Mouse (Mus musculus) midbrain, embryonic 14.5 days (tissue): ENCODE measurements around the gene Arl15. TPM values are rescaled to one million over a fixed set of nuclear protein-coding genes. Genes with fewer than 3 reads are reported as not detected.

Experiments used
- ATAC-seq: fragments of 200-750 bp; cut with Nextera tagmentation; 2 replicates; pipeline ENCODE4 v1.8.0; 2017; ENCODE audit warnings: moderate number of reproducible peaks, moderate library complexity; ENCODE audit not compliant: low FRiP score, low TSS enrichment
- DNase-seq: peaks from one replicate; pipeline ENCODE4 v3.0.0-alpha.2; 2015
- H3K27ac ChIP-seq: fragments of 300-500 bp; sonication (generic); replicated peaks from 2 replicates; pipeline ENCODE4 v1.5.1; 2014; ENCODE audit warnings: mild to moderate bottlenecking, low read depth, low read length, moderate library complexity
- H3K27me3 ChIP-seq: fragments of 300-500 bp; sonication (generic); 2 replicates; pipeline ENCODE4 v1.6.1; 2014; ENCODE audit warnings: low read length, control low read depth, mixed read lengths; ENCODE audit not compliant: control insufficient read depth, insufficient read depth
- H3K36me3 ChIP-seq: fragments of 300-500 bp; sonication (generic); 2 replicates; pipeline ENCODE4 v1.6.1; 2014; ENCODE audit warnings: low read length, control low read depth; ENCODE audit not compliant: control insufficient read depth, insufficient read depth
- H3K4me1 ChIP-seq: fragments of 300-500 bp; sonication (generic); 2 replicates; pipeline ENCODE4 v1.6.1; 2014; ENCODE audit warnings: mild to moderate bottlenecking, antibody characterized with exemption, low read length, control low read depth; ENCODE audit not compliant: control insufficient read depth, insufficient read depth
- H3K4me2 ChIP-seq: fragments of 300-500 bp; sonication (generic); 2 replicates; pipeline ENCODE4 v1.6.1; 2014; ENCODE audit warnings: mild to moderate bottlenecking, low read length, moderate library complexity
- H3K4me3 ChIP-seq: fragments of 300-500 bp; sonication (generic); replicated peaks from 2 replicates; pipeline ENCODE4 v1.5.1; 2014; ENCODE audit warnings: low read depth, low read length
- H3K9ac ChIP-seq: fragments of 300-500 bp; sonication (generic); replicated peaks from 2 replicates; pipeline ENCODE4 v1.6.1; 2014; ENCODE audit warnings: mild to moderate bottlenecking, low read length, moderate library complexity
- H3K9me3 ChIP-seq: fragments of 300-500 bp; sonication (generic); 2 replicates; pipeline ENCODE4 v1.6.1; 2016; ENCODE audit warnings: low read length, control low read depth, mixed read lengths; ENCODE audit not compliant: control insufficient read depth
- WGBS: fragments of 180-500 bp; shearing (Covaris S2); extraction: QIAGEN DNeasy Blood & Tissue Kit; methylation state at CpG from one replicate; pipeline ENCODE4 v1.1.7; 2014; 5-methylcytosine and 5-hydroxymethylcytosine counted together
- polyA plus RNA-seq: library from polyadenylated mRNA; unstranded; fragments of >200 nt; fragmentation: Nextera tagmentation; extraction: Ambion mirVana; gene quantifications from 2 replicates; pipeline ENCODE4 v1.2.1, GENCODE M21; 2014

Gene Arl15
- polyA plus RNA-seq = 24.5 and 26.1 TPM in 2 replicates

DNA sequence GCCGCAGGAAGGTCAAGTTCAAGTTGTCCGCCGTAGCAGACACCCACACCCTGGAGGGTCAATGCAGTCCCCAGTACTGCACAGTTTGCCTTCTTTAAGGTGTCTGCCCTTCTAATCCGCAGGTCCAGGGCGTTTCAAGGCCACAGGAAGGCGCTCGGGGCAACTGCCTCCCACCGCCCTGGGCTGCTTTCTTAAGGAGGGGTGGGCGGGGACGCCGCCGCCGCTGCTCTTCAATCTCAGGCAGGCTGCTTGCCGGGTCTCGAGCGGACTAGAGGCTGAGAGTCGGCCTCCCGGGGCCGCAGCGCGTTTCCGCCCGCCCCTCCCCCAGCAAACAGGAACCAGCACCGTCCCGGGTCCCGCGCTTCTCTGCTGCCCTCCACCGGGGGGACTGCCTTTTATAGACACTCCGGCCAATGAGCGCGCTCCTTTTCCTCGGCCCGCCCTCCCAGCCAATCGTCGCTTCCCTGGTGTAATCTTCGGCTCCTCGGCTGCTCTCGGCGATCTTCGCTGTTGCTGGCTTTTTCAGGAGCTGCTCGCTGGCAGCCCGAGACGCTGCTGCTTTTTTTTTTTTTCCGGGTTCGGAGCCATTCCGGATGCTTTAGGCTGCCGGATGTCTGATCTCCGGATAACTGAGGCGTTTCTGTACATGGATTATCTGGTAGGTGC is at the start of gene Arl15:
Gene Arl15, plus strand, starts transcription at position 467 of the 666 bp plus-strand sequence.
- no peaks in the 10 kb centered on the region for H3K27me3 ChIP-seq
- H3K36me3 ChIP-seq = no peaks in the 10 kb centered on the region
- ATAC-seq (peak; percentile 98), DNase-seq (peak; percentile 98)
- peak within 1 kb of the TSS; percentile 78 for H3K4me3 ChIP-seq
- WGBS = under 1% methylated on average over 49 of the region's 49 CpGs
- peaks cover 6% of the 10 kb centered on the region for H3K4me1 ChIP-seq
- H3K9ac ChIP-seq = peak within 1 kb of the TSS; percentile 69
- no peaks in the 10 kb centered on the region for H3K9me3 ChIP-seq
- peak within 1 kb of the TSS; percentile 76 for H3K4me2 ChIP-seq
- peak within 1 kb of the TSS; percentile 86 for H3K27ac ChIP-seq

DNA sequence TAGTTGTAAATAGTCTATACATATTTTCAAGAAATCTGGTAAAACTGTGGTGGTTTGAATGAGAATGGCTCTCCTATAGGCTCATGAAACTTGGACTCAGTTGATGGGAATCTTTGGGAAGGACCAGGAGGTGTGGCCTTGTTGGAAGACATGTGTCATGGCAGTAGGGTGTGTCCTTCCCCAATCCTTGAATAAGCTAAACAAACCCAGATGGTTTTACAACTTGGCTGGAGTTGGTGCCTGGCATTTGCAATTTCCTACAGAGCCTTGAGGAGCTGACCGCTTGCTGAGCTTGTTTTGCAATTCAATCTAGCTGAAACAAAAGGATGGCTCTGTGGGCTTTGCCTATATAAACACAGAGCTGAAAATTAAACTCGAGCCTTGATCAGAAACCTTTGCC is 49.0 kb upstream of the Arl15 start:
- no peaks in the 10 kb centered on the region for H3K9me3 ChIP-seq
- H3K4me1 ChIP-seq = no peaks in the 10 kb centered on the region
- DNase-seq = no peak
- no peak for ATAC-seq
- no peak overlapping the region for H3K4me3 ChIP-seq
- WGBS = 48% methylated on average over 2 of the region's 2 CpGs
- H3K36me3 ChIP-seq = no peaks in the 10 kb centered on the region
- H3K27me3 ChIP-seq = no peaks in the 10 kb centered on the region
- no peak overlapping the region for H3K9ac ChIP-seq
- no peak overlapping the region for H3K4me2 ChIP-seq
- no peak overlapping the region for H3K27ac ChIP-seq

DNA sequence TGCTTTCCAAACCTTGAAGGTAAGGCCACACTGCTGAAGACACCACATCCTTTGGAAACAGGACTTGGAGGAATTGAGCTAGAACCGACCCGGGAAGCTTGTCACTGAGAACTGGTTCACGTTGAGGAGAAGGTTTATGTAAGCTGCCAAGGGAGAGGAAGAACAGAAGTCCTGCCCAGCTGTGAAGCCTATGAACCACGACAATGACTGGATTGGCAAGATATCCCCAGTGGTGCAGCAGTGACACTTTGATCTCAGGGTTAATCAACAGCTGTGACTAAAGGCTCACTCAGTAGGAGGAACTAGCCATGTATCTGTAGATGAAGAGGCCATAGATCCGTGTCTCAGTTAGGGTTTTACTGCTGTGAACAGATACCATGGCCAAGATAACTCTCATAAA is 43.5 kb upstream of the Arl15 start:
- no peak for DNase-seq
- WGBS = 62% methylated on average over 5 of the region's 5 CpGs

DNA sequence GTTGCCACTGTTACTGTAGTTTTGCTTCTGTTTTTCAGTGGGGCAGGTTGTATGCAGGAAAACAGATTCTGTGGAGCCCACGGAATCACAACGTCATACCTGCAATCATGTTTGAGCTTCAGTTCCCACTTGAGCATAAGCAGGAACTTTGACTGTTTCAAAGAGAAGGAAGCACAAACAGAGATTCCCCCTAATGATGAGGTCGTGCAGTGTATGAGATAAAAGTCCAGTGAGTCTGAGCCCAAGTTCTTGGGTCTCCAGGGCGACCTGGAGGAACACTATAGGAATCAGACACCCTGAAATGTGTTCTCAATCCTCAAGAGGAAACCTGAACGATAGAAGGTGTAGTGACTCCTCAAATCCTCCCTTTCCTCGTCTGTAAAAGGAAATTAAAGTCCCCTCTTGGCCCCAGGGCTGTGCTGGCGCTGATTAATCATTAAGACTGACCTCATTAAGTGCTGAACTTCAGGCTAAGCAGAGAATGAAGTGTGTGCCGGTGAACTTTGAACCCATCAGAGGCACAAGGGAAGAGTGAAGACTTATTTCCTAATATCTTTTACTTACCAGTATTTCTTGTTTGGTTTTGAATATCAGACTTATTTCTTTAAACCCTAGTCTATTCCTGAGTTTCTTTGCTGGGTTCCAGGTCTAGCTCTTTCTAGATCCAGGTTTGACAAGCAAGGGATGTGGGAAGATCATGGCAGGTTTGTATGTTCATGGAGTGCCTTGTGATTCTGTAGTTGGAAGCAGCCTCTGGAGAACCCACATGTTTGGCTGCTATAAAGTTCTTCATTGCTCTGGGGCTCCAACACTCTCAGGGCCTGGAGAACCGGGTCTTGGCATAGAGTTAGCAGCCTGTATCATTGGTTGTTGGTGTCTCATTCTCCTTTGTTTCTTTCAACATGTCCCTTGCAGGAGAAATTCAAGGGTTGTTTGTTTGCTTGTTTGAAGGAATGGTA is 39.3 kb upstream of the Arl15 start:
- Histone ChIP-seq H3K4me3 (no peak overlapping the region), H3K36me3 (no peaks in the 10 kb centered on the region), H3K4me2 (no peak overlapping the region), H3K9me3 (no peaks in the 10 kb centered on the region), H3K9ac (no peak overlapping the region), H3K27me3 (no peaks in the 10 kb centered on the region), H3K27ac (no peak overlapping the region), H3K4me1 (no peaks in the 10 kb centered on the region)
- 80% methylated on average over 9 of the region's 9 CpGs for WGBS
- ATAC-seq = no peak
- DNase-seq = no peak

More for the DNA sequence above, 43.5 kb upstream of the Arl15 start:
- Histone ChIP-seq H3K9ac (no peak overlapping the region), H3K9me3 (no peaks in the 10 kb centered on the region), H3K4me1 (no peaks in the 10 kb centered on the region), H3K27me3 (no peaks in the 10 kb centered on the region), H3K4me2 (no peak overlapping the region), H3K4me3 (no peak overlapping the region), H3K36me3 (no peaks in the 10 kb centered on the region), H3K27ac (no peak overlapping the region)
- no peak for ATAC-seq

DNA sequence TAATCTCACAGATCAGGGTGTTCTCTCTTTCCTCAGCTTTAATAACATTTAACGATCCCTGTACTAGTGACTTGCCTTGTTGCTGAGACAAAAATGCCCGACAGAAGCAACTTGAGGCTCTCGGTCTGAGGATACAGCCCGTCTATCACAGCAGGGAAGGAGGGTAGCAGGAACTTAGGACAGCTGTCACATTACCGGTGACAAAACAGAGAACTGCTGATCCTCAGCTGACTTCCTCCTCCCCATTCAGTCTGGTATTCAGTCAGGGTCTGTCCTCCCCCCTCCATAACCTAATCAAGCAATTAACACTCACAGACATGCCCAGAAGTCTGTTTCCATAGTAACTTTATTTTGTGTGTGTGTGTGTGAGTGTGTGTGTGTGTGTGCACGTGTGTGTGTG is 38.5 kb upstream of the Arl15 start:
- H3K27me3 ChIP-seq = no peaks in the 10 kb centered on the region

DNA sequence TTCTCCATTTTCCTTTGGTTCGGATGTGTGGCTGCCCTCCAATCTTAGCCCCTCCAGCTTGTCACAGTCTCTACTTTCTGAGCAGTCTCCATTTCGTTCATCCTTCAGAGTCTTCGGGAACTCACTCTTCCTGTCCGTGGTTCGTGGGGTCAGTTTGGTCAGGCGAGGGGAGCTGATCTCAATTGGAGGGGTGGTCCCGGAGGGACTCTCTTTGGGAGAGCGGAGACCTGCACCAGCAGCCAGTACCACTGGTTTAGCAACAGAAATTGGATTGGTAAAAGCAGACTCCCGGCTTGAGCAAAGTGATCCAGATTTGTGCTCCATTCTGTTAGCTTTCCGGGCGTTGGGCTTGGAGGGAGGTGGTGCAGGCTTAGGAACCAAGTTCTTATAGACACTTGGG is 32.6 kb upstream of the Arl15 start:
- Histone ChIP-seq H3K27ac (no peak overlapping the region), H3K4me3 (no peak overlapping the region), H3K4me1 (no peaks in the 10 kb centered on the region), H3K27me3 (no peaks in the 10 kb centered on the region), H3K4me2 (no peak overlapping the region), H3K36me3 (no peaks in the 10 kb centered on the region), H3K9ac (no peak overlapping the region), H3K9me3 (no peaks in the 10 kb centered on the region)
- DNase-seq = no peak
- 97% methylated on average over 11 of the region's 11 CpGs for WGBS
- ATAC-seq = no peak

More for the DNA sequence above, 38.5 kb upstream of the Arl15 start:
- WGBS = 45% methylated on average over 6 of the region's 6 CpGs
- no peak for ATAC-seq
- Histone ChIP-seq H3K9me3 (no peaks in the 10 kb centered on the region), H3K4me2 (no peak overlapping the region), H3K9ac (no peak overlapping the region), H3K4me3 (no peak overlapping the region), H3K36me3 (no peaks in the 10 kb centered on the region), H3K27ac (no peak overlapping the region), H3K4me1 (no peaks in the 10 kb centered on the region)
- no peak for DNase-seq

DNA sequence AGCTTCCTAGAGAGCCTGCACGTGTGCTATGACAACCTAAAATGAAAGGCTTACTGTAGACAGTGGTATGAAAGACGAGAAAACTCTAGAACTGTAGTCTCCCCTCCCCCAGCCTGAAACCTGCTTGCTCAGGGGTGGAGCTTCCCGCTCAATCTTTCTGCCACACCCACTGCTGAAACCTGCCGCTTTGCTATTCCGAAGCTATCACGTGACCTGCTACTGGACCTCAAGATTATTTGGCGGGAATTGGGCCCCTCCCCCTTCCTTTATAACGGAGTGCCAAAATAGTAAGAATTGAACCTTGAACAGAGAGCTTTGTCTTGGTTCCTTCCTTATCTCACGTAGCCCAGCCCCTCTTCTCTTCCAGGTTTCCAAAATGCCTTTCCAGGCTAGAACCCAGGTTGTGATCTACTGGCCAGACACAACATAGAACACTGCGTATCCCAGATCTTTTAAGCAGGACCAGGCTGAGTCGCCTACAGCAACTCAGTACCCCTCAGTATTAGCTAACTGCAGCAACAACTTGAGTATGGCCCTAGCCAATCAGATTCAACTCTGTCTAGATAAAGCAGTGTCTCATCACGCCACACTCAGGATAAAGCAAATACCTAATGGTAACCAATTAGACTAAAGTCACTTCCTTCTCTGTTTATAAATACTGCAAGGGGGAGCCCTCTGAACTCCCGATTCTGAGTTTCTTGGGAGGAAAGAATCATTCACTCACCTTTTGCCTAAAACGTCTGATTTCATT is 31.4 kb upstream of the Arl15 start:
- no peaks in the 10 kb centered on the region for H3K4me1 ChIP-seq
- 88% methylated on average over 14 of the region's 14 CpGs for WGBS
- H3K9ac ChIP-seq = no peak overlapping the region
- ATAC-seq (no peak), DNase-seq (no peak)
- H3K4me3 ChIP-seq = no peak overlapping the region
- H3K9me3 ChIP-seq = no peaks in the 10 kb centered on the region
- H3K27ac ChIP-seq = no peak overlapping the region
- H3K27me3 ChIP-seq = no peaks in the 10 kb centered on the region
- H3K4me2 ChIP-seq = no peak overlapping the region
- H3K36me3 ChIP-seq = no peaks in the 10 kb centered on the region

DNA sequence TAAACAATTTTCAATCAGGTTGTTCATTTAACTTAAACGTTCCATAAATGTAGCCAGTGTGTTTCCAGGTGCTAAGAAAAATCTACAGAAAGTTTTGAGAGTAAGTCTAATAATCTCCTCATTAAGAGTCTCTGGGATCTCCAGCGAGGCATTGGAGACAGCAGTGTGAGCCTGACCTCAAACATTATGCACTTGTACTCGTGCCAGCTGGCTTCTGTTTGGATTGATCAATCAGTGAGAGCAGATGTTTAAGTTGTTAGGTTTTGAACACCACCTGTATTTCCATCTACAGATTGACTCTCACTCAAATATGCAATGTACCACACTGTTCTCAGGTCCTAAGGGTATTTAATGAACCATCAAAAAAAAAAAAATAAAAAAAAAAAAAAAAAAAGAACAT is 28.9 kb upstream of the Arl15 start:
- Histone ChIP-seq H3K4me3 (no peak overlapping the region), H3K4me1 (no peaks in the 10 kb centered on the region), H3K36me3 (no peaks in the 10 kb centered on the region), H3K9ac (no peak overlapping the region), H3K9me3 (no peaks in the 10 kb centered on the region), H3K27me3 (no peaks in the 10 kb centered on the region), H3K4me2 (no peak overlapping the region), H3K27ac (no peak overlapping the region)
- WGBS = 42% methylated on average over 3 of the region's 3 CpGs
- DNase-seq = peak; percentile 47
- ATAC-seq = no peak
